Mouse (Mus musculus): Measurements from ENCODE around the gene Hpgd.

- TF ChIP-seq POLR2A (IDR thresholded peaks at IDR 0.05; ENCODE audit: insufficient read depth, low read length) (no peak), EP300 (IDR thresholded peaks at IDR 0.05; ENCODE audit: insufficient read depth, low read depth, low read length) (no peak)
Measured at GRCm38 (mm10) chr8:56328130-56328542, 33.8 kb downstream of the Hpgd start.

Data from ES-Bruce4 (cell line).